Mouse (Mus musculus) embryonic fibroblast, embryonic 13.5 days (primary cell): ENCODE results near the gene Trim66.

Experiments
- CTCF ChIP-seq: IDR thresholded peaks from 2 replicates; pipeline ENCODE4 v1.5.1; 2011; ENCODE audit warnings: mild to moderate bottlenecking, control low read depth, low read length, moderate library complexity, borderline replicate concordance; ENCODE audit not compliant: insufficient read depth
- POLR2A ChIP-seq: IDR thresholded peaks from 2 replicates; pipeline ENCODE4 v1.6.1; 2011; ENCODE audit warnings: low read depth, mild to moderate bottlenecking, control low read depth, low read length, moderate library complexity

GRCm38 (mm10) chr7:109484221-109484620 lies 23.7 kb downstream of the Trim66 start:
- TF ChIP-seq CTCF = no peak
- TF ChIP-seq POLR2A = no peak
